Mouse (Mus musculus) layer of hippocampus, postnatal 36 days (tissue): ENCODE measurements around the gene Txndc12. TPM values are rescaled to one million over a fixed set of nuclear protein-coding genes. Genes with fewer than 3 reads are reported as not detected.

Experiments used
- DNase-seq, 2 experiments: peaks; one replicate each; pipeline ENCODE4 v3.0.0; 2022
- total RNA-seq, 2 experiments: library from RNA; stranded (reverse); gene quantifications; 2 replicates each; pipeline ENCODE4 v1.2.3; 2021

The Txndc12 gene
- 10 to 100 TPM; 32.9 to 35.6 TPM for total RNA-seq

- peak; percentile 79 to 80 for DNase-seq
Observed at GRCm38 (mm10) chr4:108834115-108834970, at the start of gene Txndc12. Gene Txndc12, plus strand, starts transcription at chr4:108834601.

DNA sequence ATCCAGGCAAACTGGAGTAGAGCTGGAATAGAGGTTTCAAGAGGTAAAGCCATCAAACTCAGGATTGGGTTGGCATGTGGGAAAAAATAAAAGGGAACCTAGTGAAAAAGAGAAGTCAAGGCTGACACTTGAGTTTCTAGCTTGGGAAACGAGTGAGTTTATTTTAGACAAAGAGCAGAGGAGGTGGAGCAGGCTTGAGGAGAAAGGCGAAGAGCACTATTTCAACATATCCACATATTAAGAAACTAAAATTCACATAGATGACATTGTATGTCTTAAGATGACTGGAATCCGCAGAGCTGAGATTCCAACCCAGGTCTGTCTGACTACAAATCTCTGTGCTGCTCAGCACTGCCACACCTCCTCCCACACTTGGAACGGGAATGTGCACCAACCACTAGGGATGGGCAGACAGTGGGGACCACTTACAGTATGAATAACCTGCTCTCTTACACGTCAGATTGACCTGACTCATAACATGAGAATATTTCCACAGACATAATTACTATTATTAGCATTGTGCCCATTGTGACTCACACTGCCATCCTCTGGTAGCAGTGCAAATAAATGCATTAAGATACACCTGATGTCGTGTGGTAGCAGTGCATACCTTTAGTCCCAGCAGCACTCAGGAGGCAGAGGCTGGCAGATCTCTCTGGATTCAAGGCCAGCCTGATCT is 45.0 kb upstream of the Txndc12 start:
- DNase-seq, result no peak

GRCm38 (mm10) chr4:108790507-108790906 is 43.9 kb upstream of the Txndc12 start:
- no peak for DNase-seq

- DNase-seq, result no peak
Observed at GRCm38 (mm10) chr4:108793941-108794340, 40.5 kb upstream of the Txndc12 start.

- DNase-seq, result no peak
Observed at GRCm38 (mm10) chr4:108796701-108797100, 37.7 kb upstream of the Txndc12 start.

GRCm38 (mm10) chr4:108798083-108798830 is 36.1 kb upstream of the Txndc12 start:
- DNase-seq, result peak; percentile 37 to 54

- DNase-seq, result no peak
Observed at GRCm38 (mm10) chr4:108803535-108803934, 30.9 kb upstream of the Txndc12 start.

DNA sequence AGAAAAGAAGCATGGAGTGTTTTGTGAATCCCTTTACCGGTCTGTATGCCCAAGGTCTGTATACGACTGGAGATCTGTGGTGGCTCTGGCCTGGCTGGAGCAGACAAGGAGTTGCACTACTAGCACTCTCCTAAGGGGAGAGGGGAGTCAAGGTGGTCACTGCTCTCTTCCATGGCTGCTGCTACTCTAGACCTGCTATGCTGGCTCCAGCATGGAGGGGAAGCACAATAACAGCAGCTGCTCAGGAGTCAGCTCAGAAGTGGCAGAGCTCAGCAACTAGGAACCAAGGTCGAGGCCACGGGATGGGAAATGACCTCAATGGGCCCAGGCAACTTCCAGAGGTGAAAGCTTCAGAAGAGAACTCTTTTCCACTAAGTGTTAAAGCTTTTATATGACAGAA is 23.3 kb upstream of the Txndc12 start:
- no peak for DNase-seq

GRCm38 (mm10) chr4:108811550-108811949 is 22.9 kb upstream of the Txndc12 start:
- DNase-seq, result no peak

- no peak for DNase-seq
Observed at GRCm38 (mm10) chr4:108825677-108826076, 8.7 kb upstream of the Txndc12 start.

DNA sequence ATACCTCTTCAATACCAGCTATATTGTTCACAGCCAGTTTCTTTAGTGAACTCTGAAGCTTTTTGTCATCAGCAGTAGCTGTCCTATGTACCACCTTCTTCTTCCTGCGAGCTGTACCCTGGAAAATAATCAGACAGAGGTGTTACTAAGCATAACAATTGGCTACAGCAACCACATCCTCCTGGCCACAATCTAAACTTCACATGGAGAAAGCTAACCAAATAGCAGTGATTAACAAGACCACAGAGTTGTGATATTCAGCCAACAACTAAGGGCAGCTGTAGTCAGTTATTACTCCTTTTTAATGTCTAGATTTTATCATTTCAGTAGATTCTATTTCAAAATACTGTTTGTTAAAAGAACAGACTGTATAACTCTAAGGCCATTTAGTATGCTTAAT is 8.3 kb upstream of the Txndc12 start:
- no peak for DNase-seq

DNA sequence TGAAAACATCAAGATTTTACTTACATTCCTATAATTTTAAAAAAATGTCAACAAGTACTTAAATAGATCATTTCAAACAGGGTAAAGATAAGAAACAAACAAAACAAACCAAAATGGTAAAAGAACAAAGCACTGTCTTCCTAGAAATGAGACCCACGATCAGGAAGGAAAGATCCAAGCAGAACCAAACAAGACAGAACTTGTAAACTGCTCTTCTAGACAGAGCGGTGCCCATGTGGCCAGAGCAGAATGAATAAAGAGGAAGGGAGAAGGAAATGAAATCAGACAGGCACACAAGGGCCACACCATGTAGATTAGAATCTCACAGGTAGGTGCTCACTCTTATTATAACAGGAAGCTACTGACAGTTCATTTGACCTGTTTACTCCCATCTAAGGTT is 7.8 kb upstream of the Txndc12 start:
- no peak for DNase-seq

GRCm38 (mm10) chr4:108830698-108831097 is 3.7 kb upstream of the Txndc12 start:
- no peak for DNase-seq

- DNase-seq, result peak; percentile 87 to 88
Observed at GRCm38 (mm10) chr4:108832916-108833827, 1.2 kb upstream of the Txndc12 start, which contains the start of gene Btf3l4. Gene Btf3l4, minus strand, starts transcription at chr4:108833614.

GRCm38 (mm10) chr4:108833828-108834114 is 630 bp upstream of the Txndc12 start:
- DNase-seq, result no peak

DNA sequence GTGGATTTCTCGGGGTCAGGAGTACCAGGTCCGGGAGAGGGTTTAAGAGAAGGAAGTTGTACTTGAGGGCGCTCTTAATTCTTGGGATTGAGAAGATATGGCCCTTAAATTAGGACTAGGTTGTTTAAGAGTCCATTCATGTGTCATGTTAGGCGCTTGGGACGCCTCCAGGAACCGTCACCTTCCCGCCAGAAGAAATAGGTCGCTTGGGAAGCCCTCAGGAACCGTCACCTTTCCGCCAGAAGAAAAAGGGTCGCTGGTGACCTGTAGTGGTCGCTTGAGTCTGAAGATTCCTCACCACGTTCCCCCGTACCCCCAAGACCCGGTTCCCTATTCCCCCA is 540 bp downstream of the Txndc12 start:
- no peak for DNase-seq

DNA sequence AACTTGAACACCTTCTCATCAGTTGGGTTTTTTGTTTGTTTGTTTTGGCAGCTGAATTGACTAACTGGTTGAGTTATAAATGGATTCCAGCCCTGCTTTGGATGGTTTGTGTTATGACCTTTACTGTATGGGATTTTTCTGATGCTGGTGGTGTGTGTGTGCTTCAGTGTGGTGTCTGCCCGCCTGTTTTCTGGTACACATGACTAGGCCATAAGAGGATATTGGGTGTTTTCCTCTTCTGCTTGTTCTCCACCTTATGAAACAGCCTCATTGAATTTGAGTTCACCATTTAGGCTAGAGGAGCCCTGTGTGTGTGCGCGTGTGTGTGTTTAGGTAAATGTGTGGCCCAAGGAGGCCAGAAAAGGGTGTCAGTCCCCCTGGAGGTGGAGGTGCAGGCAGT is 1.1 kb downstream of the Txndc12 start:
- DNase-seq, result no peak

GRCm38 (mm10) chr4:108838031-108838430 is 3.6 kb downstream of the Txndc12 start:
- peak; percentile 13 for DNase-seq

- DNase-seq, result no peak
Observed at GRCm38 (mm10) chr4:108841920-108842578, 7.6 kb downstream of the Txndc12 start.

GRCm38 (mm10) chr4:108843336-108843735 is 8.9 kb downstream of the Txndc12 start:
- no peak for DNase-seq

DNA sequence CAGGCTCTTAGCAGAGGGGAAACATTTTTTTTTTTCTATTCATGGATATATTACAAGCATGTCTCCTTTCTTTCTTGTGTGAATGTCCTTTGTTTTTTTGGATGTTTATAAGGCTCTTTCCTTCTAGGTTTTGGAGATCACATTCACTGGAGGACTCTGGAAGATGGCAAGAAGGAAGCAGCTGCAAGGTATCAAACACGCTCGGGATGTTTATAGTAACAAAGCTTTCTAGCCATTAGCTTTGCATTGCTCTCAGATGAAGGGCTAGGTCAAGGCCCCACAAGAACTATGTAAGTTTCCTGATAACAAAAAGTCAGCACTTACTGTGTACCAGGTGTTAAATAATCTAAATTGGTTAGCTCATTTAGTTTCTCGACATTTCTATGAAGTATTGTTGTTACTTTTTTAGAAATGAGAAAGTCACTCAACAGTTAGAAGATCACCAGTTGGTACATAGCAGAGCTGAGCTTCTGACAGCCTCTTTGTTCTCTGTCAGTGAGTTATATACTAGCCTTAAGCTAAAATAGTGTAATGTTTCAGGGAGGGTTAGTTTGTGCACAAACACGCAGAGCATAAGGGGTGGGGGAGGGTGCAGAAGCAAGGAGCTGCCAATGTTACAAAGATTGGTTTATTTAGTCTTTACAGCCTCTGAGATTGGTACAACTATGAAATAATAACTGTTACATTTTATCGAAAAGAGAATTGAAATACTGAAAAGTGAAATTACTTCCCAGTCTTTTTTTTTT is 11.6 kb downstream of the Txndc12 start:
- DNase-seq, result no peak
